Mouse (Mus musculus) bone marrow macrophage, adult 2 months (primary cell): ENCODE measurements around the gene Selenos.

Experiments
- CTCF ChIP-seq: IDR thresholded peaks from 2 replicates; pipeline ENCODE4 v1.5.1; 2012; ENCODE audit warnings: low read depth, mild to moderate bottlenecking, low read length, moderate library complexity
- POLR2A ChIP-seq: IDR thresholded peaks from 2 replicates; pipeline ENCODE4 v1.6.1; 2012; ENCODE audit warnings: mild to moderate bottlenecking, low read depth, low read length, borderline replicate concordance

DNA sequence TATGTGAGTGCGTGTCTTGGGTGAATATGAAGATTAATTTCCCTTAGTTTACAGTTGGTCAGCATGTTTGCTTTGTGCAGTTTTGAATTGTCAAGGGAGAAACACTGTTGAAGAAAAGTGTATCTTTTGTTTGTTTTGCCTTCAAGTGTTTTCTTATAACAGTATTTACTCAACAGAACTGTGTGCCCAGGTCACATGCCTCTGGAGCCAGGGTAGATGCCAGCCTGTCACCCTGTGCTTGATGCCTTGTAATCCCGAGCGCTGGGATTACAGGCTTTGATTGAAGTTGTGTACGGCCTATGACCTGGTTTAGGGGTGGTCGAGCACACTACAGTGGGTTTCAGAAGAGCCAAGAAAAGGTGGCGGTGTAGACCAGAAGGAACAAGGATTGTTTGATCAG, 4.3 kb downstream of the Selenos start:
- TF ChIP-seq CTCF, result no peak
- TF ChIP-seq POLR2A, result no peak
